Mouse (Mus musculus): ENCODE results near the gene Usp4. TPM values are rescaled to one million over a fixed set of nuclear protein-coding genes. Genes with fewer than 3 reads are reported as not detected.

Usp4 gene
- polyA plus RNA-seq, 1 experiment from 2014 or later, result 114 TPM

DNA sequence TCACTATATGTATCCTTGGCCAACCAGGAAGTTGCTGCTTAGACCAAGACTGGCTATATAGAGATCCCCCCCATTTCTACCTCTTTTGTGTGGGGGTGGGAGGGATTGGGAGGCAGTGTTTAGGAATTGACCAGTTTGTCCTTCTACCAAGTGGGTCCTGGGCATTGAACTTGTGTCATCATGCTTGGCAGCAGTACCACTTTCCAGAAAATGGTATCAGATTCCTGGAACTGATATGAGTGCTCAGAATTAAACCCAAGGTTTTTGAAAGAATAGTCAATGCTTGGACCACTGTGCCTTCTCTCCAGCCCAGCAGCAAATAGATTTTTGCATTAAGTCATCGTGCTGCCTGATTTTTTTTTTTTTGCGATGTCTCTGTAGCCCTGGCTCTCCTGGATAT is 21.8 kb upstream of the Usp4 start:
- 96% methylated on average over 2 of the region's 2 CpGs for WGBS
- peaks cover 54% of the 10 kb centered on the region for H3K36me3 ChIP-seq

DNA sequence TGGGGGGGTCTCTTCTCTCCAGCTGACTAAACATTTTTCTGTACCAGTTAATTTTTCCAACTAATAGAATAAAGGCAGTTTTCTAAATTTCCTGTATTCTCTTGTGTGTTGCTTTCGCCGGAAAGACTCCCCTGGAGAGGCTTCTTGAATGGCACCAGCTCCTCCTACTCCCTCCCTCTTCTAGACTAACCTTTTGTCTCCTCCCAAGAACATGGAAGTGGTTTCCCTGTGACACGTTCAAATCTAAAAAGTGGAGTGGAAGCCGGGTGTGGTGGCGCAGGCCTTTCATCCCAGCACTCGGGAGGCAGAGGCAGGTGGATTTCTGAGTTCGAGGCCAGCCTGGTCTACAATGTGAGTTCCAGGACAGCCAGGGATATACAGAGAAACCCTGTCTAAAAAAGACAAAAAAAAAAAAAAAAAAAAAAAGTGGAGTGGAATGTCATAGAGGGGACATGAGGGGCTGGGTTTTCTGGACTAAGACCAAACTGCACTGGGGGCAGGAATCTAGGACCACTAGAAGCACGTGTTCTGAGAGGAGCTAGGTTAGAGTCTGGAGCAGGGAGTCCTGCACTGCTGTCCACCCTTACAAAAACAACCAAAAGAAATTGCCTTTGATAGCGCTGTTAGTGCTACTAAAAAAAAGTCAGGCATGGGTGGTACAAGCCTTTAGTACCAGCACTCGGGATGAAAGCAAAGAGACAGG is 9.7 kb upstream of the Usp4 start:
- Histone ChIP-seq H3K27me3 (ENCODE audit: insufficient read depth, poor library complexity, severe bottlenecking) (no peaks in the 10 kb centered on the region), H3K9me3 (no peaks in the 10 kb centered on the region), H3K36me3 (peaks cover 40% of the 10 kb centered on the region), H3K4me1 (peaks cover 40% of the 10 kb centered on the region), H3K4me3 (peak overlapping the region; percentile 89), H3K27ac (peak overlapping the region; percentile 97)
- DNase-seq (ENCODE audit: low spot score), result no peak
- WGBS, result 70% methylated on average over 10 of the region's 10 CpGs

More for the DNA sequence above, 21.8 kb upstream of the Usp4 start:
- Histone ChIP-seq H3K27ac (no peak overlapping the region), H3K4me1 (no peaks in the 10 kb centered on the region), H3K9me3 (no peaks in the 10 kb centered on the region), H3K4me3 (no peak overlapping the region), H3K27me3 (ENCODE audit: insufficient read depth, poor library complexity, severe bottlenecking) (no peaks in the 10 kb centered on the region)
- DNase-seq (ENCODE audit: low spot score), result no peak

DNA sequence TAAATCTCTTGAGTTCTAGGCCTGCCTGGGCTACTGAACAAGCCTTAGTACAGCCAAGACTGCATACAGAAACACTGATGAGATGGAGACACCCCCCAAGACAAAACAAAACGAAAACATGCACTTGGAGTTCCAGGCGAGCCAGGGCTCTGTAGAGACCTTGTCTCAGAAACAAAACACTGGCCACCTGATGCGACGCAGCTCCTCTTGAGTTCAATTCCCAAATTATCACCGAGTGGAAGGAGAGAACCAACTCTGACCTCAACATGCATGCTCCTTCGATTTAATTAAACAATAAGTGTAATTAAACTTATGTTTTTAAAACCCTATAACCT is 9.1 kb upstream of the Usp4 start:
- WGBS, result 25% methylated on average over 6 of the region's 6 CpGs

DNA sequence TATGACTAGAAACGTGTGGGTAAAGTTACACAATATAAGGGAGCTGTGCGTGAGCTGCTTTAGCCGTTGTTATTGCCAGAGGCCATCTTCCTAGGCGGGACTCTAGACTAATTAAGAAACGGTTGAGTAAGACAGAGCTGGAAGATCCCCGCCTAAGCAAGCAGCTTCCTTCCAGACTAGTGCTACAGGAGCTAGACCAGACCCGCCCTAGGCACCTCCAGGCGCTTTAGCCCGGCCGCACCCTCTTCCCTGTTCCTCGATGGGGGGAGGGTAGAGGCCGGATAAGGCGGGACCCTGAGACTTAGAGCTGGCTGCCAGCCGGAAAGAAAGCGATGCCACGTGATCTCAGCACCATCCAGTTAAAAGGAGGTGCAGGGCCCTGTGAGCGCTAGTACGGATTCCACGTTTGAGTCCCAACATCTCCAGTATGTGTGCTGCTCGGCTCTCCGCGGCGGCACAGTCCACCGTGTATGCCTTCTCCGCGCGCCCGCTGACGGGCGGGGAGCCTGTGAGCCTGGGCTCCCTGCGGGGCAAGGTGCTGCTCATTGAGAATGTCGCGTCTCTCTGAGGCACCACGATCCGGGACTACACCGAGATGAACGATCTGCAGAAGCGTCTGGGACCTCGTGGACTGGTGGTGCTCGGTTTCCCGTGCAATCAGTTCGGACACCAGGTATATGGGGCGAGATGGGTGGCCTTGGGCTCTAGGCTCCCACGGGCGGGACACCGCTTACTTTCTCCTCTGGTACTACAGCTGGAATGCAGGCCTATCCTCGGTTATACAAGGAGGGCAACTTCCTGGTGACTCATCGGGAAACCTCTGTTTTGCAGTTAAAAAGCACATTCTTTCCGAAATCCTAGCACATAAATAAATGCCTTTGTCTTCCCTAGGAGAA is 8.5 kb upstream of the Usp4 start, which contains the start of gene Gpx1:
TSS of gene Gpx1 (plus strand) at position 18 of the 896 bp plus-strand sequence.
- Histone ChIP-seq H3K36me3 (peaks cover 30% of the 10 kb centered on the region), H3K9me3 (no peaks in the 10 kb centered on the region), H3K4me3 (peak within 1 kb of the TSS; percentile 89), H3K27ac (peak within 1 kb of the TSS; percentile 97), H3K4me1 (peaks cover 40% of the 10 kb centered on the region), H3K27me3 (ENCODE audit: insufficient read depth, poor library complexity, severe bottlenecking) (no peaks in the 10 kb centered on the region)
- WGBS, result under 1% methylated on average over 49 of the region's 49 CpGs
- peak; percentile 98 for DNase-seq (ENCODE audit: low spot score)

More for the DNA sequence above, 9.1 kb upstream of the Usp4 start:
- H3K4me1 ChIP-seq, result peaks cover 40% of the 10 kb centered on the region
- peak; percentile 77 for DNase-seq (ENCODE audit: low spot score)
- H3K36me3 ChIP-seq, result peaks cover 36% of the 10 kb centered on the region
- H3K27ac ChIP-seq, result peak overlapping the region; percentile 97
- no peaks in the 10 kb centered on the region for H3K9me3 ChIP-seq
- H3K4me3 ChIP-seq, result peak overlapping the region; percentile 89
- no peaks in the 10 kb centered on the region for H3K27me3 ChIP-seq (ENCODE audit: insufficient read depth, poor library complexity, severe bottlenecking)

DNA sequence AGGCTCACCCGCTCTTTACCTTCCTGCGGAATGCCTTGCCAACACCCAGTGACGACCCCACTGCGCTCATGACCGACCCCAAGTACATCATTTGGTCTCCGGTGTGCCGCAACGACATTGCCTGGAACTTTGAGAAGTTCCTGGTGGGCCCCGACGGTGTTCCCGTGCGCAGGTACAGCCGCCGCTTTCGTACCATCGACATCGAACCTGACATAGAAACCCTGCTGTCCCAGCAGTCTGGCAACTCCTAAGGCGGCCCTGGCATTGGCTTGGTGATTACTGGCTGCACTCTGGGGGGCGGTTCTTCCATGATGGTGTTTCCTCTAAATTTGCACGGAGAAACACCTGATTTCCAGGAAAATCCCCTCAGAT is 7.8 kb upstream of the Usp4 start:
- 8% methylated on average over 20 of the region's 20 CpGs for WGBS
- no peak for DNase-seq (ENCODE audit: low spot score)
- Histone ChIP-seq H3K27me3 (ENCODE audit: insufficient read depth, poor library complexity, severe bottlenecking) (no peaks in the 10 kb centered on the region), H3K4me1 (peaks cover 40% of the 10 kb centered on the region), H3K27ac (peak overlapping the region; percentile 97), H3K4me3 (peak overlapping the region; percentile 89), H3K36me3 (peaks cover 22% of the 10 kb centered on the region), H3K9me3 (no peaks in the 10 kb centered on the region)

DNA sequence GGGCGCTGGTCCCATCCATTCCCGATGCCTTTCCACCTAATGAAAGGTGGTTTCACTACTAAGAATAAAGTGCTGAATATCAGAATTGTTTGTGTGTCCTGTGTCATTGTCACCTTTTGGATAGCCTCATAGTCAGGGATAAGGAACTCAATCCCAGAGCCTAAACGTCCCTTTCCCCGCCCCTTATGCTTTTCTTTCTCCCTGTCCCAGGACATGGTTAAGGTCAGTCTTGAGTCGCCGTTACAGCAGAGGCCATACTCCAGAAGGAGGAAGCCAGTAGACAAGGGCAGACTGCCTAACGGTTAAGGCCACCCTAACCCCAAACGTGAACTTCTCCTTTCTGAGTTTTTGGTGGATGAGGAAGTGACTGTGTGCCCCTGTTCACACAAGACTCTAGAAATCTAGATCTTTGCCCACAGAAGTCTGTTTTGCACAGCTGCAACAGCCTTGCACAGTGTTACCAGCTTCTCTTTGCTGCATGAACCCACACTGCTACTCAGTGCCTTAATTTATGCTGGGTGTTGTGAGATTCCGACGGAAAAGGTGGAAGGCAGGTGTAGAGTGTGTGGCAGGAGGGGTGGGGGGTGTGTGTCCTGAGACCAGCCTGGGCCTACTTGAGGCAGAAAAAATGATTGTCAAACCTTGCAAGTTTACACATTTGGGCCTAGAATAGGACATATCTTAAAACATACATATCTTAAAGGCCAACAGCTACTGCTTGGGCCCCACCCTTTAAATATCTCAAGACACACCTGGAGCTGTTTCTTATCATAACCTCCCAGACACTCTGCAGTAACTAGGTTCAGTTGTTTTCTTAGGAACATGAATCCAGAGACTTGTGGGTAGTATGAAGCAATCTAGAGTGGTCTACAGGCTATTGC is 7.2 kb upstream of the Usp4 start:
- H3K4me3 ChIP-seq, result peak overlapping the region; percentile 89
- WGBS, result 53% methylated on average over 10 of the region's 10 CpGs
- peak; percentile 78 for DNase-seq (ENCODE audit: low spot score)

DNA sequence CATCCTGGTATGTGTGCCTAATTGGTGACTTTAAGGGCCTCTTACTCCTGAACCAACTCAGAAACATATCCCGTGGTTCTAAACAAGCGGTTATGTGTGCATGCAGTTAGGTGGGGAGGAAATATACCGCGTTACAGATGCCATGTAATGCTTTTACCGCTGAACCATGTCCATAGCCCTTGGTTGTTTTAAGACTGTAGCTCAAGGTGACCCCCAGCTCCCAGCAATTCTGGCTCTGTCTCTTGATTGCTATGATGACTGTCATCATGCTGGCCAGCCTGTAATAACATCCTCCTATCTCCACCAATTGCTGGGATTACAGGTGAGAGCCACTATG is 6.5 kb upstream of the Usp4 start:
- WGBS, result 87% methylated on average over 5 of the region's 5 CpGs
- peaks cover 11% of the 10 kb centered on the region for H3K36me3 ChIP-seq
- no peaks in the 10 kb centered on the region for H3K27me3 ChIP-seq (ENCODE audit: insufficient read depth, poor library complexity, severe bottlenecking)
- H3K4me1 ChIP-seq, result peaks cover 40% of the 10 kb centered on the region
- H3K4me3 ChIP-seq, result peak overlapping the region; percentile 20; the same call in 1 of the 2 replicates
- DNase-seq (ENCODE audit: low spot score), result no peak
- peak overlapping the region; percentile 70; the same call in 1 of the 2 replicates for H3K27ac ChIP-seq
- no peaks in the 10 kb centered on the region for H3K9me3 ChIP-seq

More for the DNA sequence above, 7.2 kb upstream of the Usp4 start:
- peak overlapping the region; percentile 97 for H3K27ac ChIP-seq
- H3K27me3 ChIP-seq (ENCODE audit: insufficient read depth, poor library complexity, severe bottlenecking), result no peaks in the 10 kb centered on the region
- peaks cover 40% of the 10 kb centered on the region for H3K4me1 ChIP-seq
- no peaks in the 10 kb centered on the region for H3K9me3 ChIP-seq
- H3K36me3 ChIP-seq, result peaks cover 16% of the 10 kb centered on the region

DNA sequence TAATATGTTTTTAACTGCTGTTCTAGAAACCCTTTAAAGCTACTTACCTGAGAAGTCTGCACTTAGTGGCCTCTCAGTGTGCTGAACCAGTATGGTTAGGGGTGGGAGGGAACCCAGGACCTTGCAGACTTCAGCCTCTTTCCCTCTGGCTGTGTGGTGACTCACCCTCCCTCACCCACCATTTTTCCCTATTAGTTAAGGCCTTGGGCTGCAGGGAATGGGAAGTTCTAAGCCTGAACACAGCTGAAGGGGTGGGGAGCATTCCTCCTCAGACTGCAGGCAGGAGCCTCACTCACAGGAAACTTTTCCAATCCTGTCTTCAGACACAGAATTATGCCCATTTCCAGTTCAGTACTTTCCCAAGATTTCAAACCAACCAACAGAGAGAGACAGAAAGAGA is 5.9 kb upstream of the Usp4 start:
- Histone ChIP-seq H3K27me3 (ENCODE audit: insufficient read depth, poor library complexity, severe bottlenecking) (no peaks in the 10 kb centered on the region), H3K9me3 (no peaks in the 10 kb centered on the region), H3K4me3 (no peak overlapping the region), H3K4me1 (peaks cover 43% of the 10 kb centered on the region), H3K36me3 (peaks cover 8% of the 10 kb centered on the region), H3K27ac (peak overlapping the region; percentile 70; the same call in 1 of the 2 replicates)
- no peak for DNase-seq (ENCODE audit: low spot score)

DNA sequence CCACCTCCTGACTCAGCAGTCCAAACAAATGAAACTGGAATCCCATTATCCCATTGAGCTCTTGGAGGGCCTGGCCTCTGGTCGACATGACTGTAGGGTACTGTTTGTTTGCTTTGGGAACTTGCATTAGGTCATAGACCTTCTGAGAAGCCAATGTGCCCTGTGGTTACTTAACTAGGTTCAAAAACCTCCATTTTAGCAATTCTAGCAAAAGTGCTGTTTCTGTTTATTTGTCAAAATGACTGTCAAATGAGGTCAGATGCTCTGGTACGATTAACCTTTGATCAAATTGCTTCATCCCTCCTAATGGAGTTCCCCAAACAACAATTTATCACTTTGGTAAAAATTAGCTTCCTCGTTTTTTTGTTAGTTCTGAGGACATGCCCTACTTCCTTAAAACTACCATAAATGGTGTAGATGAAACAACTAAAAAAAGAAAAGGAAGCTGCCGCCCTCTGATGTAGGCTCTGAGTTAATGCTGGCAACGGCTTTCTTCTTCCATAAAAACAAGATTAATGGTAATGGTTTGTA is 5.3 kb upstream of the Usp4 start:
- H3K27me3 ChIP-seq (ENCODE audit: insufficient read depth, poor library complexity, severe bottlenecking), result no peaks in the 10 kb centered on the region
- 47% methylated on average over 5 of the region's 5 CpGs for WGBS
- peaks cover 8% of the 10 kb centered on the region for H3K36me3 ChIP-seq
- H3K4me3 ChIP-seq, result no peak overlapping the region
- peak overlapping the region; percentile 70 for H3K27ac ChIP-seq
- H3K9me3 ChIP-seq, result no peaks in the 10 kb centered on the region
- DNase-seq (ENCODE audit: low spot score), result no peak
- H3K4me1 ChIP-seq, result peaks cover 44% of the 10 kb centered on the region

DNA sequence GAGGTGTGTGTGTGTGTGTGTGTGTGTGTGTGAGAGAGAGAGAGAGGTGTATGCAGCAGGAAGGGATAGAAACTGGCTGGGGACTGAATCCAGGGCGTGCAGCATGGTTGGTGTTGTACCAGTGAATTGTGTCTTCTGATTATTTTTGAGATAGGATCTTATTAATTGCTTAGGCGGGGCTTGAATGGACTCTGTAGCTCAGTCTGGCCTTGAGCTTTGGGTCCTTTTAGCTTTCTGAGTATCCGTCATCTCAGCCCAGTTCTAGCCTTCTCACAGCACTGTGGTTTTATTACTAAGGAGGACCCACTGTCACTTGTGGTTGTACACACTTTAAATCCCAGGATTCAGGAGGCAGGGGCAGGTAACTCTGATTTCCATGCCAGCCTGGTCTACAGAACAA is 4.3 kb upstream of the Usp4 start:
- no peaks in the 10 kb centered on the region for H3K9me3 ChIP-seq
- peaks cover 4% of the 10 kb centered on the region; the same call in 1 of the 2 replicates for H3K36me3 ChIP-seq
- H3K27ac ChIP-seq, result peak overlapping the region; percentile 70; the same call in 1 of the 2 replicates
- H3K4me3 ChIP-seq, result no peak overlapping the region
- WGBS, result 89% methylated on average over 3 of the region's 3 CpGs
- peaks cover 38% of the 10 kb centered on the region for H3K4me1 ChIP-seq
- H3K27me3 ChIP-seq (ENCODE audit: insufficient read depth, poor library complexity, severe bottlenecking), result no peaks in the 10 kb centered on the region
- DNase-seq (ENCODE audit: low spot score), result no peak

DNA sequence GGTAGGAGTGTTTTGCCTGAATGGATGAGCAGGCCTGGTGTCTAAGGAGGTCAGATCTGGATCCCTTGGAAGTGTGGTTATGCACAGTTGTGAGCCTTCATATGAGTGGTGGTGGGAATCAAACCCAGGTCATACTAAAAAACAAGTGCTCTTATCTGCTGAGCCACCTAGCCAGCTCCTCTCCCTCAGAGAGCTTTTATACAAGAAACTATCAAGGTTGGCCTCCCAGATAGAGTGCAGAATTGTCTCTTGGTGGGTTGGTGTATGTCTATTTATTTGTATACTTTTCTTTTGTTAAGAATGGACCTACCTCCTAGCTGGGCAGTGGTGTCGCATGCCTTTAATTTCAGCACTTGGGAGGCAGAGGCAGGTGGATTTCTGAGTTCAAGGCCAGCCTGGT is 3.8 kb upstream of the Usp4 start:
- Histone ChIP-seq H3K27me3 (ENCODE audit: insufficient read depth, poor library complexity, severe bottlenecking) (no peaks in the 10 kb centered on the region), H3K36me3 (peaks cover 4% of the 10 kb centered on the region; the same call in 1 of the 2 replicates), H3K27ac (0 out of 2 replicates have a peak overlapping the region, but pooled peaks have one; percentile 17), H3K9me3 (no peaks in the 10 kb centered on the region), H3K4me3 (no peak overlapping the region), H3K4me1 (peaks cover 38% of the 10 kb centered on the region)
- DNase-seq (ENCODE audit: low spot score), result no peak
- WGBS, result 93% methylated on average over 1 of the region's 1 CpGs

DNA sequence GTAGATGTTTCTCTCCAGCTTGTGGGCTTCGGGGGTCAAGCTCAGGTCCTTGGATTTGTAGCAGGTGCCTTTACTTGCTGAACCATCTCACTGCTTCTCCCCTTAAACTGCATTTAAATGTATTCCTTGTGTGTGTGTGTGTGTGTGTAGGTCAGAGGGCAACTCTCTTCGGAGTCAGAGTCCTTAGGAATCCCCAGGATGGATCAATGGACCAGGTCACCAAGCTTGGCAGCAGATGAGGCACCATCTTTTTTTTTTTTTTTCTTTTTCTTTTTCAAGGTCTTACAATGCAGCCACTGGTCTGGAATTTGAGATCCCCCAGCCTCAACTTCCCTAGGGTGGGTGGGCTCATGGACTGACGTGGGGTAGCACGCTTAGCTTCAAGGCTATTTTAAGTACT is 3.2 kb upstream of the Usp4 start:
- no peaks in the 10 kb centered on the region for H3K9me3 ChIP-seq
- peaks cover 4% of the 10 kb centered on the region; the same call in 1 of the 2 replicates for H3K36me3 ChIP-seq
- no peak overlapping the region for H3K4me3 ChIP-seq
- peak overlapping the region; percentile 17; the same call in 1 of the 2 replicates for H3K27ac ChIP-seq
- H3K4me1 ChIP-seq, result peaks cover 42% of the 10 kb centered on the region
- no peak for DNase-seq (ENCODE audit: low spot score)
- no peaks in the 10 kb centered on the region for H3K27me3 ChIP-seq (ENCODE audit: insufficient read depth, poor library complexity, severe bottlenecking)
- 75% methylated on average over 4 of the region's 4 CpGs for WGBS
